Mouse (Mus musculus): ENCODE data around the gene 4930558C23Rik.
"Not testable (repeated sequence)": the region's sequence is repeated elsewhere in the genome, so short reads cannot be mapped to it uniquely, and the experiment has no call there.

DNA sequence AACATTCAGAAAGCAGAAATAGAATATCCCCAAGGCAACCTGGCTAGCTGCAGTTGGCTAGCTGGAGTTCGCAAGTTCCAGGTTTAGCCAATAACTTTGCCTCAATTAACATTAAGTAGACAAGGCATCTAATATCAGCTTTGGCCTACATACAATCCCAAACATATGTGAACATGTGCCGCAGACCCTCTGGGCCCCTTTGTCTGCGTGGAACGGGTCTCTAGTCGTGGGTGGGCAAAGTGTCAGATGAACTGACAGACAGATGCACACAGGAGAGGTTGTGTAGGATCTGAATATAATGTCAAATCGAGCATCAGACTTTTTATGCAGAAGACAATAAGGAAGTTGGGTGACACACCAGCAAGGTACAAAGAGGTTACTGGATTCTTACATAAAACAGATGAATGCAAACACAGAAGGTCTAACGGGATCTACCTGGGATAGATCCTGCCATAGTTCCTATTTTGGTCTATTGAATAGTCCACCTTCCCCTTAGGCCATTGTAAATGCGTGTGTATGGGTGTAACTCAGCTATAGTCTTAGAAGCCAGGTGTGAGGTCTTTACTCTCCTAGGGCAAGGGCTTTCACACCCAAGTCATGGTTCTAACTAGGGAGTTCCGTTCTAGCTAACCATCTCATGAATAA is 59.2 kb downstream of the 4930558C23Rik start:
- not testable (repeated sequence) for TF ChIP-seq CTCF (IDR thresholded peaks at IDR 0.05; ENCODE audit: borderline replicate concordance, control insufficient read depth, extremely low read depth, insufficient read depth, low read length, poor library complexity); POLR2A (IDR thresholded peaks at IDR 0.05; ENCODE audit: control insufficient read depth, extremely low read depth, insufficient read depth, low read length, poor library complexity)
